Mouse (Mus musculus) hindbrain, embryonic 13.5 days (tissue): ENCODE measurements at regions not wholly inside any gene's neighbourhood (a gene's known extent, or its start where the extent isn't known, plus 50 kb on each side); places are given as distances from the start of the nearest gene placed in this dataset.

Source experiments
- ATAC-seq: fragments of 200-750 bp; cut with Nextera tagmentation; 2 replicates; pipeline ENCODE4 v1.8.0; 2017; ENCODE audit warnings: moderate TSS enrichment; ENCODE audit not compliant: low FRiP score
- H3K27ac ChIP-seq: fragments of 300-500 bp; sonication (generic); 2 replicates; pipeline ENCODE4 v1.5.1; 2015; ENCODE audit warnings: inconsistent platforms, mild to moderate bottlenecking, moderate library complexity
- H3K27me3 ChIP-seq: fragments of 300-500 bp; sonication (generic); 2 replicates; pipeline ENCODE4 v1.6.1; 2015; ENCODE audit warnings: mild to moderate bottlenecking, inconsistent platforms
- H3K36me3 ChIP-seq: fragments of 300-500 bp; sonication (generic); 2 replicates; pipeline ENCODE4 v1.6.1; 2015; ENCODE audit warnings: mild to moderate bottlenecking, inconsistent platforms
- H3K4me1 ChIP-seq: fragments of 300-500 bp; sonication (generic); replicated peaks from 2 replicates; pipeline ENCODE4 v1.6.1; 2015; ENCODE audit warnings: inconsistent platforms
- H3K4me2 ChIP-seq: fragments of 300-500 bp; sonication (generic); 2 replicates; pipeline ENCODE4 v1.6.1; 2015; ENCODE audit warnings: inconsistent platforms, mild to moderate bottlenecking, moderate library complexity
- H3K4me3 ChIP-seq: fragments of 300-500 bp; sonication (generic); 2 replicates; pipeline ENCODE4 v1.5.1; 2015; ENCODE audit warnings: mild to moderate bottlenecking, inconsistent platforms
- H3K9ac ChIP-seq: fragments of 300-500 bp; sonication (generic); 2 replicates; pipeline ENCODE4 v1.6.1; 2015; ENCODE audit warnings: mild to moderate bottlenecking, inconsistent platforms
- H3K9me3 ChIP-seq: fragments of 300-500 bp; sonication (generic); 2 replicates; pipeline ENCODE4 v1.6.1; 2016; ENCODE audit warnings: inconsistent platforms
- WGBS: fragments of 180-500 bp; shearing (Covaris S2); methylation state at CpG from one replicate; pipeline ENCODE4 v1.1.7; 2015; 5-methylcytosine and 5-hydroxymethylcytosine counted together

DNA sequence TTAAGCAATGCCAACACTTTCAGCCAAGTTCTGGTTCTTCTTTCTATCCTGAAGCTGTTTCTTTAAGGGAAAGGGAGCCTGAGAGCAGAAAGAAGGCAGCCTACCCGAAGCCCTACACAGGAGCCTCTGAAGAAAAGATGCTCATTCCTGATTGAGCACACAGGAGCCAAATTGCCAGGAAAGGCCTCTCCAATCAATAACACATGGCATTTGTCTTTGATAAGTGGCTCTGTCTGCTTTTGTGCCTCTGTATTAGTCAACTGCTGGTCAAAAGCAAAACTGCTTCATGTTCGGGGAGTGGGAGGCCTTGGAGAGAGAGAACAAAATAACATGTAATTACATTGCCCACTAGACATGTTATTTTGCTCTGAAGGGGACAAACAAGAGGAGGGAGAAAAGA lies 1607.4 kb downstream of the 4930444P10Rik start:
- Histone ChIP-seq H3K4me1 (0 out of 2 replicates have a peak, but pooled peaks cover 3% of the 10 kb centered on the region), H3K4me3 (no peak overlapping the region), H3K9ac (no peak overlapping the region), H3K4me2 (no peak overlapping the region), H3K27ac (no peak overlapping the region), H3K36me3 (no peaks in the 10 kb centered on the region), H3K27me3 (no peaks in the 10 kb centered on the region), H3K9me3 (no peaks in the 10 kb centered on the region)
- ATAC-seq, result no peak
- 51% methylated on average over 2 of the region's 2 CpGs for WGBS

DNA sequence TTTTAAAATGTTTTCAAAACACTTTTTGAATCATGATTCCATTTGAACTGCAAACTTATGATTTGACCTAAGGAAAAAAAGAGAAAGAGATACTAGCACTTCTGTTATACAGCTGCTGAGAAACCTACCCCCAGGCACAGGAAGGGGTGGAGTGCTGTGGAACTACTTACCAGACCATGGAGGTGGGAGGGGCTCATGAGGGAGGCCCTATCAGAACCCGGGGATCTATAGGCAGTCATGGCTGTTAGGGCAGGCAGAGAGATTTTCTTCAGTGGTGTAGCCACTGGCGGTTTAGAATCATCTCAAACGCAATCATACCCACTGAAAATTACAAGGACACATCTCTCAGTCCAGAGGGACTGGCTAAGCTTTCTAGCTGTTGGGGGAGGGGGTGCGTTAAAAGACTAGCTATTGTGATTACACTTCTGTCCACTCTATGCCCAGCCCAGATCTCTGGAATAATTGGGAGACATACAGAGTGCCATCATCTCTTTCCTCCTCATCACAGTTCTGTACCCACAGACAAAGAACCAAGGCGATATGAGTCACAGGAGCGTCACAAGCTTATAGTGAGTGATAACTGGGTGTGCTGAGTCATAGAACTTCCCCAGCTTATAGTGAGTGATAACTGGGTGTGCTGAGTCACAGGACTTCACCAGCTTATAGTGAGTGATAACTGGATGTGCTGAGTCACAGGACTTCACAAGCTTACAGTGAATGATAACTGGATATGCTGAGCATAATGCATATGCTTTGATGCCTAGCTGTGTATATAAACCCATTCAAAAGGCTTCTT lies 1608.8 kb downstream of the 4930444P10Rik start:
- no peak overlapping the region for H3K9ac ChIP-seq
- H3K4me3 ChIP-seq, result no peak overlapping the region
- no peak overlapping the region for H3K27ac ChIP-seq
- 92% methylated on average over 6 of the region's 6 CpGs for WGBS
- no peak for ATAC-seq
- no peak overlapping the region for H3K4me2 ChIP-seq
- H3K9me3 ChIP-seq, result no peaks in the 10 kb centered on the region
- no peaks in the 10 kb centered on the region for H3K36me3 ChIP-seq
- H3K4me1 ChIP-seq, result 0 out of 2 replicates have a peak, but pooled peaks cover 3% of the 10 kb centered on the region
- H3K27me3 ChIP-seq, result no peaks in the 10 kb centered on the region

DNA sequence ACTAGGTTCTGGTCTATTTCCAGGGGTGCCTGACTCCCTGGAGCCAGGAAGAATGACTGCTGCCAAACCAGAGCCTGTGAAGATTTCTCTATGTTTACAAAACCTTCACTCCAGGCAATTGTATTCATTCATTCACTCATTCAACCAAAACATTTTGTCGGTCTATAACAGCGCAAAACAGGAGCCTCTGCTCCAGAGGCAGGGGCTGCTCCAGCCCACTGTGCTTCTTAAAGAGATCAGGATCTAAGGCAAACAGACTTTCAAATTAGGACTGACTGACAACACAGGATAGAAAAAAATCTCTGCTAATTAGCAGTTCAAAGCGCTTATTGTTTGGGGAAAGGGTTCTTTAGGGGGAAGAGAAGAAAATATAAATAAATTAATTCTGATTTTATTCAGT lies 1620.8 kb downstream of the 4930444P10Rik start:
- 16% methylated on average over 3 of the region's 3 CpGs for WGBS
- Histone ChIP-seq H3K4me1 (no peaks in the 10 kb centered on the region; the same call in 1 of the 2 replicates), H3K4me3 (no peak overlapping the region), H3K4me2 (no peak overlapping the region), H3K9me3 (no peaks in the 10 kb centered on the region), H3K27me3 (no peaks in the 10 kb centered on the region), H3K9ac (no peak overlapping the region), H3K27ac (no peak overlapping the region), H3K36me3 (no peaks in the 10 kb centered on the region)
- no peak for ATAC-seq

DNA sequence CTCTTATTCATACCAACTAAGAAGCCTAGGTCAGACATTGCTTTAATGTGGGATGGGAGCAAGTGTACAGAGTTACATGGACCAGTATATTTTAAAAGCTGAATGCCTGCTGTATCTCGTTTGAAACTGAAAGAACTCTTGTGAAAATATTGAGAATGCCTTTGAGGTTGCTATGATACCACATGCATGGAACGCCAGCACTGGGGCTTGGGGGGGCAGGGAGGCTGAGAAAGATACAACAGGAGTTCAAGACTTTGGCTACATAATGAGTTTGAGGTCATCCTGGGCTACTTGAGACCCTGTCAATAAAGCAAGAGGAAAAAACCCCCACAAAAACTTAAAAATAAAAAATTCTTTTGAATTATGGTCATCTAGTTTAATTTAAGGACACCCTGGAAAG lies 1621.6 kb downstream of the 4930444P10Rik start:
- Histone ChIP-seq H3K4me3 (no peak overlapping the region), H3K9ac (no peak overlapping the region), H3K4me1 (no peaks in the 10 kb centered on the region; the same call in 1 of the 2 replicates), H3K9me3 (no peaks in the 10 kb centered on the region), H3K36me3 (no peaks in the 10 kb centered on the region), H3K27ac (no peak overlapping the region), H3K4me2 (no peak overlapping the region), H3K27me3 (no peaks in the 10 kb centered on the region)
- WGBS, result 6% methylated on average over 2 of the region's 2 CpGs
- no peak for ATAC-seq

DNA sequence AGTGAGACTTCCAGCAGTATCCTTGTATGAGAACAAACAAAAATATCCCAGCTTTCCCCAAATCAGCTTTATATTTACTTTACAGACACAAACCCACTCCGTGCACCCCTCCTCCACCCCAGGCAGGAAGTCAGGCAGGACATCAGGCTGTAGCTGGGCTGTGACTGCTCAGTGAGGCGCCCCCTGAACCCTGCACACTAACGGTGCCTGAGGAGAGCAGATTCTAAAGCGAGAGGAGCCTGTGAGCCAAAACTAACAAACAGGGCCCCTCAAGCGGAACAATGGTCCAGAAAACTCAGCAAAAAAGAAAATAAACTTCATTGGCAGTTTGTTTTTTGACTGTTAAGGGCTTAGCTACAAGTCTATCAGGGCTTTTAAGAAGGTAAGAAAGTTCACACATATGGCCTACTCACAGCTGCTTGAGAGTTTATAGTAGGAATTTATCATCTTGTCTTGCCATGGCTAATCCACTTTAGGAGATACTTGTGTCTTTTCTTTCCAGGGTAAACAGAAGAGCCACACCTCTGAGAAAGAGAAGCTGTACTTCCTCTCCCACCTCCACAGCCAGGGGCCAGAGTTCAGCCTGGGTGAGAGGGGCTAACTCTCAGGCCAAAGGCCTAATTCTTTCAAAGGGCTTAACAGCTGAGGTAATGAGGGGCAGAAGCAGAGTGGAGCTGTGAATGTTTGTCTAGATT lies 1628.2 kb downstream of the 4930444P10Rik start:
- Histone ChIP-seq H3K27me3 (no peaks in the 10 kb centered on the region), H3K9ac (no peak overlapping the region), H3K4me2 (no peak overlapping the region), H3K9me3 (no peaks in the 10 kb centered on the region), H3K4me3 (no peak overlapping the region), H3K36me3 (no peaks in the 10 kb centered on the region), H3K4me1 (no peaks in the 10 kb centered on the region), H3K27ac (no peak overlapping the region)
- ATAC-seq, result 0 out of 2 replicates have a peak, but pooled peaks have one; percentile 63
- WGBS, result 12% methylated on average over 5 of the region's 5 CpGs

DNA sequence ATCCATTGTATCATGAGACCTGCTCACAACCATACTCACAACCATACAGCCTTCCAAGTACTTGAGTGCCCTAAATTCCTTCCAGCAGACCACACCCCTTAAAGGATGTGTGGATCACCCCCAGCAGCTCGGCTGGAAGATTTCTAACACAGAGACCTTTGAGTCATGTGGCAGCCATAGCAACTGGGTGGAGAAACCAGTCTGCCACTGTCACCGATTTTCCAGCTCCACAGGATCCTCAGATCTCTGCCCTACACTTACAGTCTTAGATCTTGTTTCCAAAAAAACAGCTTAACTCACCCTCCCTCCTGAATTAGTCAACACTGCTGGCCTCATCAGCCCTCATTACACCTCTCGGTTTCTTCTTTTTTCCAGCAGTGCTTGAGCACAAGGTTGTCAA lies 1630.6 kb downstream of the 4930444P10Rik start:
- H3K4me2 ChIP-seq, result no peak overlapping the region
- WGBS, result 32% methylated on average over 3 of the region's 3 CpGs
- no peaks in the 10 kb centered on the region for H3K9me3 ChIP-seq
- no peak overlapping the region for H3K9ac ChIP-seq
- no peak for ATAC-seq
- H3K4me3 ChIP-seq, result no peak overlapping the region
- H3K27ac ChIP-seq, result no peak overlapping the region
- no peaks in the 10 kb centered on the region for H3K36me3 ChIP-seq
- no peaks in the 10 kb centered on the region for H3K27me3 ChIP-seq
- H3K4me1 ChIP-seq, result no peaks in the 10 kb centered on the region

DNA sequence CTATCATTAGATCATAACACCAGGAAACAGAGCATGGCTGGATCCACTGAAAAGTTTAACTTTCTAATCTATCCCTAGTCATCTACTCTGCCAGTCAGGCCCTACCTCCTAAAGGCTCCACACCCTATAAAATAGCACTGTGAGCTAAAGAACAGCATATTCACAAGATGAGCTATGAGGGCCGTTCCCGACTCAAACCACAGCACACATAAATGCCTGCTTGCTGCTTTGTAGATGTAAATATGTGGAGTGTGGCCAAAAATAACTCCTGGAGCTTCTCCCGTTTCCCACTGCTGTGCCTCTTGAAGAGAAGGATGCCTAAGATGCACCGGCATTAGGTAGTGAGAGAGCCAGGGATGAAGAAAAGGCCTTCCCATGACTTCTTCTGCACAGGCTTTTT lies 1632.3 kb downstream of the 4930444P10Rik start:
- WGBS, result 80% methylated on average over 4 of the region's 4 CpGs
- H3K4me2 ChIP-seq, result no peak overlapping the region
- no peak overlapping the region for H3K4me3 ChIP-seq
- no peaks in the 10 kb centered on the region for H3K27me3 ChIP-seq
- no peak for ATAC-seq
- H3K36me3 ChIP-seq, result no peaks in the 10 kb centered on the region
- no peak overlapping the region for H3K27ac ChIP-seq
- H3K9ac ChIP-seq, result no peak overlapping the region
- no peaks in the 10 kb centered on the region for H3K9me3 ChIP-seq
- no peaks in the 10 kb centered on the region for H3K4me1 ChIP-seq

DNA sequence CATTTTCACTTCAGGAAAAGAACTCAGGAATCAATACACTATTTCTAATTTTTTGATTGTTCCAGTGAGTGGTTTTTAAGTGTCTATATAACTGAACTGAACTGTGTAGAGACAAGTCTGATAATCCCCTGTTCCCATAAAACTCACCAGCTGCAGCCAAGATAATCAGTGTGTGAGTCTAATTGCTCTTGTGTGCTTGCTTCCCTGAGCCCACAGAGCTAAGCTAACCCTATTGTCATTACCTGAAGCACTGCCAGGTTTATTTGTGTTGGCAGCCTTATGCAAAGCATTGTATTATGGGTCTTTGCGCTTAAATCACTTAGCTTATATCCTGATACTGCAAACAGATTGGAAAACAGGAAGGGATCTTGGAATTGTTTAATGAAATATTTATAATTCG lies 1663.8 kb downstream of the 4930444P10Rik start:
- no peak for ATAC-seq
- WGBS, result 79% methylated on average over 2 of the region's 2 CpGs
- H3K9me3 ChIP-seq, result no peaks in the 10 kb centered on the region

DNA sequence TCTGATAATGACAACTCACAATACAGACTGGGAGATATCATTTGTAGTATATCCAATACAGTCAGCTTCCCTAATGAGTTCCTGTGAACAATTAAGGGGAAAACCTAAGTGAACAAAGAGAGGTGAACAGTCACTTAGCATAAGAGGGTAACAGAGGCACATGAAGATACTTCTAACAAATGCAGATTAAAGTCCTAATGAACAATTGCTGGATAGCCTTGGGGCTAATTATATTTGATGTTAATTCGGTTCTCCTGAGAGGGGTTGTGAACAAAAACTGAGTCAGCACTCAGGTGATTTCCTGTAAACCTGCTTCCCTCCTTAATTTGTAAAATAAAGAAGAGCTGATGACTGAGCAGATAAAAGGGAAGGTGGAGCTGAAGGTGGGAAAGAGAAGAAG lies 1672.1 kb downstream of the 4930444P10Rik start:
- Histone ChIP-seq H3K4me1 (no peaks in the 10 kb centered on the region), H3K9me3 (no peaks in the 10 kb centered on the region), H3K36me3 (no peaks in the 10 kb centered on the region), H3K4me3 (no peak overlapping the region), H3K4me2 (no peak overlapping the region), H3K9ac (no peak overlapping the region), H3K27ac (no peak overlapping the region), H3K27me3 (no peaks in the 10 kb centered on the region)
- ATAC-seq, result no peak
- 75% methylated on average over 1 of the region's 1 CpGs for WGBS

More for the DNA sequence above, 1663.8 kb downstream of the 4930444P10Rik start:
- H3K4me2 ChIP-seq, result no peak overlapping the region
- no peak overlapping the region for H3K27ac ChIP-seq
- H3K27me3 ChIP-seq, result no peaks in the 10 kb centered on the region
- H3K4me3 ChIP-seq, result no peak overlapping the region
- H3K36me3 ChIP-seq, result no peaks in the 10 kb centered on the region
- no peaks in the 10 kb centered on the region for H3K4me1 ChIP-seq
- no peak overlapping the region for H3K9ac ChIP-seq

DNA sequence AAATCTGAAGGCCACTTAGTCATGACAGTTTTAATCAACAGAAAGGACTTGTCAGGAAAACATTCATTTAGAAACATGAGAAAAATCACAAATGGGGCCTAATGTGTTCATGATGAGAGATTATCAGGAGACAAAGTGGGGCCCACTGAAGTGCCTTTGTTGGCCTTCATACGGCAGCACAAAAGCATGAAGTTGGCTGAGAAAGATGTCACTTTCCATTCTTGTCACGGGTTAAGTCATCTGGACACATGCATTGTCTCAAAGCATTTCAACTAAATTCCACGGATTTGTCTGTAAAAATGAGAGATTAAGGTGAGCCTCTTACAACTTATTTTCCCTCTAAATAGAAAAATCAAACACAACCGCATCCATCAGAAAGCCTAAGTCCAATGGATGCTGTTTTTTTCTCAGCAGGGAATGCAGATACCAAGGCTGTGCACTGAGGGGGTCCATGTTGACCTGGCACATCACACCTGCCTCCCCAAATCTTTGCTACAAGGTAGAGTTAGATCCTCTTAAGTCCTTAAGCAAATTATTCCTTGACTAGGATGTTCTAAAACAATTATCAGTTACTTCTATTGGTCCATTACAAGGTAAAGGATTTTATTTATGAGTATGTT lies 1679.2 kb downstream of the 4930444P10Rik start:
- no peaks in the 10 kb centered on the region for H3K36me3 ChIP-seq
- 49% methylated on average over 4 of the region's 4 CpGs for WGBS
- H3K27me3 ChIP-seq, result no peaks in the 10 kb centered on the region
- H3K4me1 ChIP-seq, result no peaks in the 10 kb centered on the region
- no peak overlapping the region for H3K9ac ChIP-seq
- no peak overlapping the region for H3K27ac ChIP-seq
- no peak overlapping the region for H3K4me3 ChIP-seq
- H3K4me2 ChIP-seq, result no peak overlapping the region
- no peaks in the 10 kb centered on the region for H3K9me3 ChIP-seq
- no peak for ATAC-seq

DNA sequence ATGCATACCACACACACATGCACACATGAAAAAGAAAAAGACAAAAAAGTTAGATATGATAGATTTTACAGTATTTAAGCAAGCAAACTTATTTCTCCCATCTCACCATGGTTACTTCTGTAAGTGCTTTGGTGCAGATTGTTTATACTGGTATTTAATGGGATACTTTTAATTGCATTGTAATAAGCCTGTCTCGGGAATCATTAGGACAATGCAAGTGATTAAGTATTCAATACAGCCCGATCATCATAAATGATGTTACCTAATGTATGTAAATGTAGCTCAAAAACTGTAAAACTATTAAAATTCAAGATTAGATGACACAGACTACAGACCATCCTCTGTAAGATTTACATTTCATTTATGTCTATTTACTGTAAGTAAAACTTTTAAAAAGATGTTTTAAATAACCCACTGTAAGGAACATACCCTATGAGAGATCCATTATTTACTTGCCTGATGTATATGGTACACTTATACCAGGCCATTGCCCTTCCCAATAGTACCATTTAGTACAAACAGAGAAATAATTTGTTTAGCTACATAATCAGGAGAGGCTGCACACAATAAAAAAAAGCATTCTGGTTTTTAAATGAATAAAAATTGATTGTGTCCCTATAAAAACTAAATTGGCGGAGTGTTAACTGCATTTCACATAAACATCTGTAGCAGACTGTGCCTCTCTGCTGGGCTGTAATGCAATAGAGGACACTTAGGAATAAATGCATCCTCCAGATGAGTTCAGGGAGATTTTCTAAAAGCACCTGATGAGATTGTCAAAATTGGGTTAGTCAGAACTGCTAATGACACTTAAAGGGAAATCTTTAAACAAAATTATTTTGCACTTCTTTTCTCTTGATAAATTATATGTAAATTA lies 1722.9 kb downstream of the 4930444P10Rik start:
- H3K4me1 ChIP-seq, result no peaks in the 10 kb centered on the region
- ATAC-seq, result peak; percentile 57; the same call in 1 of the 2 replicates
- WGBS, result 73% methylated on average over 3 of the region's 3 CpGs
- H3K27me3 ChIP-seq, result no peaks in the 10 kb centered on the region
- no peak overlapping the region for H3K4me2 ChIP-seq
- H3K9me3 ChIP-seq, result no peaks in the 10 kb centered on the region
- no peak overlapping the region for H3K9ac ChIP-seq
- no peak overlapping the region for H3K4me3 ChIP-seq
- no peak overlapping the region for H3K27ac ChIP-seq
- no peaks in the 10 kb centered on the region for H3K36me3 ChIP-seq
